Mouse (Mus musculus) E14TG2a.4 (cell line): ENCODE results near the gene Gm10985.

ENCODE experiments used
- CTCF ChIP-seq: conservative IDR thresholded peaks from 2 replicates; pipeline ENCODE4 v1.5.1; 2014; ENCODE audit warnings: low read length
- POU5F1 ChIP-seq: IDR thresholded peaks from 2 replicates; pipeline ENCODE4 v1.6.1; 2014; ENCODE audit warnings: low read length, borderline replicate concordance

- no peak for TF ChIP-seq CTCF
- no peak for TF ChIP-seq POU5F1
Measured at GRCm38 (mm10) chr3:53834238-53834637, 10.6 kb upstream of the Gm10985 start.
